Mouse (Mus musculus) liver, embryonic 12.5 days (tissue): Measurements from ENCODE around the gene Pik3ca. TPM values are rescaled to one million over a fixed set of nuclear protein-coding genes. Genes with fewer than 3 reads are reported as not detected.

ENCODE experiments used
- ATAC-seq: fragments of 200-750 bp; cut with Nextera tagmentation; 2 replicates; pipeline ENCODE4 v1.8.0; 2017; ENCODE audit warnings: moderate number of reproducible peaks, mild to moderate bottlenecking, moderate library complexity
- H3K27ac ChIP-seq: fragments of 300-500 bp; sonication (generic); 2 replicates; pipeline ENCODE4 v1.5.1; 2016; ENCODE audit warnings: mild to moderate bottlenecking
- H3K27me3 ChIP-seq: fragments of 300-500 bp; sonication (generic); replicated peaks from 2 replicates; pipeline ENCODE4 v1.6.1; 2016; ENCODE audit warnings: mild to moderate bottlenecking, moderate library complexity
- H3K36me3 ChIP-seq: fragments of 300-500 bp; sonication (generic); 2 replicates; pipeline ENCODE4 v1.6.1; 2016; ENCODE audit warnings: mild to moderate bottlenecking, moderate library complexity
- H3K4me1 ChIP-seq: fragments of 300-500 bp; sonication (generic); 2 replicates; pipeline ENCODE4 v1.6.1; 2016
- H3K4me2 ChIP-seq: fragments of 300-500 bp; sonication (generic); 2 replicates; pipeline ENCODE4 v1.6.1; 2016; ENCODE audit warnings: mild to moderate bottlenecking, moderate library complexity
- H3K4me3 ChIP-seq: fragments of 300-500 bp; sonication (generic); 2 replicates; pipeline ENCODE4 v1.5.1; 2016; ENCODE audit warnings: mild to moderate bottlenecking, moderate library complexity
- H3K9ac ChIP-seq: fragments of 300-500 bp; sonication (generic); 2 replicates; pipeline ENCODE4 v1.6.1; 2016; ENCODE audit warnings: mild to moderate bottlenecking, moderate library complexity
- H3K9me3 ChIP-seq: fragments of 300-500 bp; sonication (generic); replicated peaks from 2 replicates; pipeline ENCODE4 v1.6.1; 2016; ENCODE audit warnings: mild to moderate bottlenecking, moderate library complexity
- WGBS: fragments of 180-500 bp; shearing (Covaris S2); methylation state at CpG from one replicate; pipeline ENCODE4 v1.1.7; 2016; ENCODE audit not compliant: insufficient replicate concordance; 5-methylcytosine and 5-hydroxymethylcytosine counted together
- polyA plus RNA-seq: library from polyadenylated mRNA; unstranded; fragments of >200 nt; fragmentation: Nextera tagmentation; extraction: Ambion mirVana; gene quantifications from 2 replicates; pipeline ENCODE4 v1.2.1, GENCODE M21; 2016

Gene Pik3ca
- polyA plus RNA-seq, 1 experiment from 2014 or later, result 5.6 TPM

DNA sequence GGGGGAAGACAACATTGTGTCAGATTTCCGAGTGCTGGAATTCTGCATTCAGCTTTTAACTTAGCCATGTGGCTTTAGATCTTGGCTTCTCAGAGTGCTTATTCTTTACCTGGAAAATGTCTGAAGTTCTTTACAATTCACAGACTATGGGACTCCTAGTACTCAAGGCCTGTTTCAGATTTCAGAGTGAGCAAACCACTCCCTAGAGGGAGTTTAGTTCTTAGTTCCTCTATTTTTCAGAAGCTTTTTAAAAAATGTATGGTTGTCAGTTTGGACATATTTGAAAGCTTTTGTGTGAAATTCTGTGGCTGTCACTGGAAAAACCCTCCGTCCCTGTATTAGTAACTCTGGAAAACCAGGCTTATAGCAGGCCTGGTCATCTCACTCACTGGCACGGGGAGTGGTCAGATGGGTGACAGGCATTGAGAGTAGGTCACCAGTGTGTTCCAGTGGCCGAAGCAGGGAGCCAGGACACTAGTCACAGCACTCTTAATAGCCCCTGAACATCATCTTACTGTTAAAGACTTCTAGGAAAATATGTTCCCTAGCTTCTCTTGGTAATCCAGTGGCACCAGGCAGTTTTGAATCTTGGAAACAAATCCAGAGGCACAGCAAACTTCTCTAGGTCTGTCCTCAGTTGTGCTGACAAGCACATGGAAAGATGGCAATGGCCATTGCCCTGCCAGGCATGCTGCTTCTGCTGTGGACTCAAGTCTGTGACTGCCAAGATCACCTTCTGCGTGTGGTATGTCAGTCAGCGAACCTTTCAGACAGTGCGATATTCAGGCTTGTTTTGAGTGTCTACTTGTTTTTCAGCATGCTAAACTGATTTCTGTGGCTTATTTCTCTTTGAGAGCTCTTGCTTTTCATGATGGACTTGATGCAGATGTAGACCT is 5.8 kb downstream of the Pik3ca start:
- 78% methylated on average over 7 of the region's 7 CpGs for WGBS
- Histone ChIP-seq H3K36me3 (no peaks in the 10 kb centered on the region), H3K27me3 (no peaks in the 10 kb centered on the region), H3K4me1 (peaks cover 86% of the 10 kb centered on the region), H3K9me3 (no peaks in the 10 kb centered on the region), H3K27ac (no peak overlapping the region), H3K9ac (no peak overlapping the region), H3K4me2 (no peak overlapping the region), H3K4me3 (no peak overlapping the region)
- ATAC-seq, result no peak

DNA sequence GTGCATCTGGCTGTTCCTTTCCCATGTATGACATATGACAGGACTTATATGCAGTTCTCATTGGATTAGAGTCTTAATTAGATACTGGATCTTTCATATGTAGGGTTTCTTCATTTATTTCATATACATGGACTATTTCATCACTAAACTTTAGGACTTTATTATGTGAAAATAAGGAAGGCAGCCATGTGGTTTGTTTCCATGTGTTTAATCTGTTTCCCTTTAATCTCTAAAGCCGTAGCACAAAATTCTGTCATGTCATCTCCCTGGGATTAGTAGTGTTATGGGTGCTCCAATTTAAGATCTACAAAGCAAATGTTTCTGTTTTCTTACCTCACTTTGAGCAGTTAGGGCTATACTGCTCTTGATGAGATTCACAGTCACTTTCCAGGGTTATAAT is 8.2 kb downstream of the Pik3ca start:
- H3K4me3 ChIP-seq, result no peak overlapping the region
- no peaks in the 10 kb centered on the region for H3K27me3 ChIP-seq
- peaks cover 74% of the 10 kb centered on the region for H3K4me1 ChIP-seq
- 35% methylated on average over 1 of the region's 1 CpGs for WGBS
- H3K9me3 ChIP-seq, result no peaks in the 10 kb centered on the region
- no peak for ATAC-seq
- no peak overlapping the region for H3K27ac ChIP-seq
- H3K4me2 ChIP-seq, result no peak overlapping the region
- H3K9ac ChIP-seq, result no peak overlapping the region
- no peaks in the 10 kb centered on the region for H3K36me3 ChIP-seq

DNA sequence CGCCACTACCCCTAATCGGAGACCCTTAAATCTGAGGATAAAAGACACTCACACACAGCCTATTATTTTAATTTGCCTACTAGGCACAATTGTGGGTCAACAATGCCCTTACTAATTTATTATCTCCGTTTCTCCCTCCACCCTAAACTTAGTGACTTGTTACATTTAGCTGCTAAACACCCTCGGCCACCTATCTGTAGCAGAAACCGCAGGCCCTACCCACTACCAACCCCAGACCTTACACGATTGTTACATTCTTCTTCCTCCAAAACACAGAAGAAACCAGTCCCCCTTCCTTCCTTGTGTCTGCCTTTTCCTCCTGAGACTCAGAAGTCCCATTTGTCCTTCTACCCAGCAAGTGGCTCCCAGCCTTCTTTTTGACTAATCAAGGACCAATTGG is 9.3 kb downstream of the Pik3ca start:
- peaks cover 65% of the 10 kb centered on the region for H3K4me1 ChIP-seq
- no peak for ATAC-seq
- no peaks in the 10 kb centered on the region for H3K27me3 ChIP-seq
- H3K36me3 ChIP-seq, result no peaks in the 10 kb centered on the region
- no peak overlapping the region for H3K4me2 ChIP-seq
- H3K9ac ChIP-seq, result no peak overlapping the region
- no peak overlapping the region for H3K27ac ChIP-seq
- no peak overlapping the region for H3K4me3 ChIP-seq
- 53% methylated on average over 6 of the region's 6 CpGs for WGBS
- H3K9me3 ChIP-seq, result no peaks in the 10 kb centered on the region

DNA sequence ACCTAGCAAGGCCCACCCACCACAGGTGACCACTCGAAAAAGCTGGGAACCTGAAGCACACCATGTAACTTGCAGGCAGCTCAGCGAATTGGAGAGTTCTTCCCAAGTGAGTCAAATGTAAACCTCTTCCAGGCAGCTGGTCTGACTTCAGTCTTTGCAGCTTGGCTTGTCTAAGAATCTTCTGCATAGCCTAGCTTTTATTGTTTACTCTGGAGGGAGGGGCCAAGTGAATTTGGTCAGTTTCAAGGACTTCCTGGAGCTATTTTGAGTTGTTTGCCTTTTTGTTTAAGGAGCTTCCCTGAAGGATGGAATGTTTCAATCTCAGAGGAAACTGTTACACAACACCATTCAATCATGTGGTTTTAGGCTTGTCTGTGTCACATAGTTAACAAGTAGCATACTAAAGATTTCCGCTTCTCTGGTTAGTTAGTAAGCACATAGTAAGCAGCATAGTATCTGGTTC is 11.4 kb downstream of the Pik3ca start:
- H3K9me3 ChIP-seq, result no peaks in the 10 kb centered on the region
- peak; percentile 12; the same call in 1 of the 2 replicates for ATAC-seq
- no peak overlapping the region for H3K4me3 ChIP-seq
- H3K9ac ChIP-seq, result no peak overlapping the region
- peaks cover 61% of the 10 kb centered on the region for H3K4me1 ChIP-seq
- H3K27me3 ChIP-seq, result no peaks in the 10 kb centered on the region
- 79% methylated on average over 3 of the region's 3 CpGs for WGBS
- H3K27ac ChIP-seq, result no peak overlapping the region
- H3K4me2 ChIP-seq, result no peak overlapping the region
- H3K36me3 ChIP-seq, result no peaks in the 10 kb centered on the region

DNA sequence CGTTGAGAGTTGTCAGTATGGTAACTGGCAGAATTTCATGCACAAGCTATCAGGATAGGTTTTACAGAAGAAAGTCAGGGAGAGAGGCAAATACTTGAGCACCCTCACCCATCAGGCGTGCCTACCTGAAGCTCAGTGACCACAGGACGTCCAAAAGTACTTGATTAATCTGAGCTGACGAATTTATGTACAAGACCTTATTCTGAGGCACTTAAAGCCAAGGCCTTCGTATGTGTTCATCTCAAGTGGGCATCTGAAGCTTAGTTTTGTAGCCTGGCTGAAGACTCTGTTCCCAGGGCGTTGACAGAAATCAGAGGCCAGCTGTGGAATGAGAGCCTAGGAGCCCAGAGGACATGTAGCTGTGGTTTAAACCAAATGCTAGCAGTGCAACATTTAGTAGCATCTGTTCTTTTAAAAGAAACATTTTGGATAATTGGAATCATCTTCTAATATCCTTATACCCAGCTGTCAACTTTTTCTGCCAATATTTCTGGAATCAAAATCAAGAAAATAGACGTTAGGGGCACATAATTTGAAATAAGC is 15.1 kb downstream of the Pik3ca start:
- 67% methylated on average over 7 of the region's 7 CpGs for WGBS
- no peaks in the 10 kb centered on the region for H3K9me3 ChIP-seq
- H3K4me2 ChIP-seq, result no peak overlapping the region
- peaks cover 38% of the 10 kb centered on the region for H3K4me1 ChIP-seq
- H3K9ac ChIP-seq, result no peak overlapping the region
- H3K4me3 ChIP-seq, result no peak overlapping the region
- H3K27ac ChIP-seq, result no peak overlapping the region
- no peak for ATAC-seq
- no peaks in the 10 kb centered on the region for H3K36me3 ChIP-seq
- no peaks in the 10 kb centered on the region for H3K27me3 ChIP-seq

DNA sequence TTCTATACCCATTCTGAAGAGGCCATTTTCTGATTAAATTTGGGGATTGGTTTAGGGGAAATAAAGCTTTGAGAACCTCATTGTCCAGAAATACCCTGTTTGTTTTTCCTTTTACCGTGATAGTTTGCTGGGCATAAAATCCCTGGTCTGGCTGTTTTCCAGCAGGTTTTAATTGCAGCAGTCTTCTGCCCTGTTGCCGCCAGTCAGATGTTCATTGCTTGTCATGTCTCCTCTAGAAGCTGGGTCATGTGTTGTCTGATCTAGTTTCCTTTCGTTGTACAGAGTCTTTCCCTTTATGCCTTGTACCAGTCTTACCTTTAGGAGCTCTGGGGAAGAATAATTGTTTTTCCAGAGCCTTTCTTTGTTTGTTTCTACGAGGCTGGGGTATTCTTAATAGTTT is 16.9 kb downstream of the Pik3ca start:
- no peak for ATAC-seq
- WGBS, result 72% methylated on average over 4 of the region's 4 CpGs
- Histone ChIP-seq H3K27ac (no peak overlapping the region), H3K4me2 (no peak overlapping the region), H3K9me3 (no peaks in the 10 kb centered on the region), H3K36me3 (no peaks in the 10 kb centered on the region), H3K27me3 (no peaks in the 10 kb centered on the region), H3K4me1 (peaks cover 21% of the 10 kb centered on the region; the same call in 1 of the 2 replicates), H3K4me3 (no peak overlapping the region), H3K9ac (no peak overlapping the region)

DNA sequence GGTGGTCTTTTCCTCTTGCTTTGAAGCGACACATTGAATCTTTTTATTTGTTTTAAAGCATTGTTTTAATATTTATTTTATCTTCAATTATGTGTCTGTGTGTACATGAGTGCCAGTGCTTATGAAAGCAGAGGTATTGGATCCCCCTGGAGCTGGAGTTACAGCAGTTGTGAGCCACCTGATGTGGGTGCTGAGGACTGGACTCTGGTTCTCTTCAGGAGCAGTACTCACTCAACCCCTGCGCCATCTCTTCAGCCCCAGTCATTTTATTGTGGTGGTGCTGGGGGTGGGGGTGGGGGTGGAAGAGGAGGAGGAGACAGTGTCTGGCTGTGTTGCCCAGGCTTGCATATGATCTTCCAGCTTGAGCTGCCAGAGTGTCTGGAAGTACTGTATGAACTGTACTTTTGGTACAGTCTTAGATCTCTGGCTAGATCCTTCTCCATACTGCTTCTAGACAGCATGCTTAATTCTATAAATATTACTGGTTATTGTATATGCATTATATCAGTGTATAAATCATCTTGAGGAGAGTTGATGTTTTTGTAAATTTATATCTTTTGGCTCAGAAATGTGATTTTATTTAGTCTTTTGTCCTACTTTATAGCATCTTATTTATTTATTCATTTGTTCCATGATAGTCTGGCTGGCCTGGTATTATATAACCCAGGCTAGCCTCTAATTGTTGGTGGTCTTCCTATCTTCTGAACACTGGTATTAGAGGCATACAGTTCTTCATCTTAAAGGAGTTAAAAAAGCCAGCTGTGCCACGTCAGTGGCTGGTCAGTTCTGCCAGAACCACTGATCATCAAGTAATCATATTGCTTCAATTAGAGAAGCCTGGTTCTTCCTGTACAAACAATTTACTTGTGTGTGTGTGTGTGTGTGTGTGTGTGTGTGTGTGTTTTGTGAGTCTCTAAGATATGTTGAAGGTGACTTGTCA is 18.2 kb downstream of the Pik3ca start:
- no peaks in the 10 kb centered on the region for H3K36me3 ChIP-seq
- no peak overlapping the region for H3K27ac ChIP-seq
- WGBS, result 79% methylated on average over 3 of the region's 3 CpGs
- H3K4me2 ChIP-seq, result no peak overlapping the region
- peaks cover 21% of the 10 kb centered on the region; the same call in 1 of the 2 replicates for H3K4me1 ChIP-seq
- H3K9ac ChIP-seq, result no peak overlapping the region
- no peaks in the 10 kb centered on the region for H3K9me3 ChIP-seq
- no peaks in the 10 kb centered on the region for H3K27me3 ChIP-seq
- no peak for ATAC-seq
- H3K4me3 ChIP-seq, result no peak overlapping the region

DNA sequence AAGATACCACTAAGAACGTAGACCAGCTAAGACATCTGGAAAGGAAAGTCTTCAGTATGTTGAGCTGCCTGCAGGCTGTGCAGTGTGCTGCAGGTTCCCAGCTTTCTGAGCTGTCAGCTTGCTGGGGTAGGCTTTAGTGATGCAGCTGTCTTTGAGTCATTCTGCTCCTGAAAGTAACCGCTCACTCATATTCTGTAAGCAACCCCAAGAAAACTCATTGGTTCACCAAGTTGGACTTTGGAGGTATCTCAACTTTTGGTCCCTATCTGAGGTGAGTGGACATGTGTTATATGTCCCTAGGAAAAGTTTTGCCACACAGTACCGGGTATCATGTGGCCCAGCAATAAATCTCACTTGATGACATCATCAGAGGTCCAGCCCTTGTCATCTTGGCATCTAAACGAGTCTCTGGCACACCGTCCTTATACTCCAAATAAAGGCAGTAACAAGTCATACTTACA is 20.3 kb downstream of the Pik3ca start:
- Histone ChIP-seq H3K4me2 (no peak overlapping the region), H3K4me3 (no peak overlapping the region), H3K9ac (no peak overlapping the region), H3K27ac (no peak overlapping the region), H3K4me1 (peaks cover 23% of the 10 kb centered on the region; the same call in 1 of the 2 replicates), H3K36me3 (no peaks in the 10 kb centered on the region), H3K27me3 (no peaks in the 10 kb centered on the region), H3K9me3 (no peaks in the 10 kb centered on the region)
- ATAC-seq, result no peak
- WGBS, result 72% methylated on average over 5 of the region's 5 CpGs

DNA sequence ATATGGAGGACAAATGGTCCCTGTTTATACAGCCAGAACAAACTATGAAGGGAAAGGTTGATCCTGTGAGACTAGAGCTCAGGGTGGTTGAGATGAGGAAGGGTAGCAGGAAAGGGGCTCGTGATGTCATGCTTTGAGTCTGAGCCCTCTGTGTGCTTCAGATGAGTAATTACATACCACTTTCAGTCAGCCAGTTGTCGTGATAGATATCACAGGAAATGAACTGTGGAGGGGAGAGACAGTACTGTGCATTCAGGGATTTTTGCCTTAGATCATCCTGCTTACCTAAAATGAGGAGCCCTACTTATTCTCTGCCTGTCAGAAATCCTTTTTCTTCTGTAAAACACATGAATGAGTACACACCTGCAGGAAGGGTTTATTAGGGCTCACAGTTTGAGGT is 22.4 kb downstream of the Pik3ca start:
- Histone ChIP-seq H3K4me2 (no peak overlapping the region), H3K9me3 (no peaks in the 10 kb centered on the region), H3K4me3 (no peak overlapping the region), H3K4me1 (peaks cover 24% of the 10 kb centered on the region; the same call in 1 of the 2 replicates), H3K27me3 (no peaks in the 10 kb centered on the region), H3K36me3 (no peaks in the 10 kb centered on the region), H3K9ac (no peak overlapping the region), H3K27ac (no peak overlapping the region)
- 19% methylated on average over 2 of the region's 2 CpGs for WGBS
- ATAC-seq, result no peak

DNA sequence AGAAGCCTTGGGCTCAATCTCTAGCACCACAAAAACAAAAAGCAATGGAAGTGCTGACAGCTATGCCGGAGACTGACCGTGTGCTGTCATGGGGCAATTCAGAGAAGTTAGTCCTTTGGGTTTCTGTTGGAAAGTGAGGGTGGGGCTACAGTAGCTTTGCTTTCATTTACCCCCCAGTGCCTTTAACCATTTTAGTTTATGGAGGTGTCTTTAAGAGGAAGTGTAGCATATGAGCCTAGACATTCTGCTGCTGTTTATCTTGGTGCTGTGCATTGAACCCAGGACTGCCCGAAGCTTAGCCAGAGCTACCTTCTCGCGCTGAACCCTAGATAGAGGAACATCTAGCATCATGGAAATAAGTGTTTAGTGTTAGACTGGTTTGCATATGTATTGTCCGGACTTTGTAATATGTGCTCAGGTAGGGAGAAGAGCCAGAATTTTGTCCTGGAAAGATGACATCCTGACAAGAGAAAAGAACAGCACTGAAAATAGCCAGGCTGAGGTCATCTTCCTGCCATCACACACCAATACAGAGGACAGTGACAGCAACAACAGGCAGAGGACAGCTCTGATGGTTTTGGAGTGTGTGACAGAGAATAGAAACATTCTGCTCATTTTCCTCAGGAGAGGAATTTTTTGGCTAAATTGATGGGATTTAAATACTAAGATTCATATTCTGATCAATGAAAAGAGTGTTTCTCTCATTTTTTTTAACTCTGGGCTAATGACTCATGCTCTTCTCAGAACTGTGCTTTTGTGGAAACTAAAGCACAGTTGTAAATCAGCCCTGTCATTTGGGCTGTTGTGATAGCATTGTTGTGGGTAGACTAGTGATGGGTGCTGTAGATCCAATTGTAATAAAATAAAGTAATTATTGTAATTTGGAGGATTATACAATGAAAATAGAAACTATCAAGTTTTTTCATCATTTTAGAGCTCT is 23.9 kb downstream of the Pik3ca start:
- Histone ChIP-seq H3K4me2 (no peak overlapping the region), H3K4me3 (no peak overlapping the region), H3K9me3 (no peaks in the 10 kb centered on the region), H3K27ac (no peak overlapping the region), H3K9ac (no peak overlapping the region), H3K36me3 (0 out of 2 replicates have a peak, but pooled peaks cover 7% of the 10 kb centered on the region), H3K4me1 (peaks cover 13% of the 10 kb centered on the region; the same call in 1 of the 2 replicates), H3K27me3 (no peaks in the 10 kb centered on the region)
- 73% methylated on average over 6 of the region's 6 CpGs for WGBS
- ATAC-seq, result no peak

DNA sequence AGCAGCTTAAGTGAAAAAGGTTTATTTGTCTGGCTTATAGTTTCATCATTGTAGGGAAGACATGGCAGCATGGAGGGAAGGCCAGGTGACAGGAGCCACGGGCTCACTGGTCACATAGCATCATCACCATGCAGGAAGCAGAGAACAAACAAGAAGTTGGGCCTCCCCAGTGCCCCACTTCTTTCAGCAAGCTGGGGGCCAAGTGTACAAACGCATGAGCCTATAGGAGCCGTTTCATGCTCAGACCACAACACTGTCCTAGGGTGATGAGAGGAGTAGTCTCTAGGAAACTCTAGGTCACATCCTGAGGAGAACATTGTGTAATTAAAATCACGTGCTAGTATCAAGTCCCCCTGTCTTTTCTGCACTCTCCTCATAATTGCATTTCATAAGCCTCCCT is 30.2 kb downstream of the Pik3ca start:
- Histone ChIP-seq H3K4me1 (0 out of 2 replicates have a peak, but pooled peaks cover 3% of the 10 kb centered on the region), H3K9me3 (no peaks in the 10 kb centered on the region), H3K4me2 (no peak overlapping the region), H3K36me3 (0 out of 2 replicates have a peak, but pooled peaks cover 10% of the 10 kb centered on the region), H3K9ac (no peak overlapping the region), H3K27me3 (no peaks in the 10 kb centered on the region), H3K27ac (no peak overlapping the region), H3K4me3 (no peak overlapping the region)
- WGBS, result 71% methylated on average over 4 of the region's 4 CpGs
- no peak for ATAC-seq
